Mouse (Mus musculus): ENCODE results near the gene Dlx6.

- TF ChIP-seq CTCF (IDR thresholded peaks at IDR 0.05; ENCODE audit: extremely low read depth, insufficient read depth, low read length): no peak
- TF ChIP-seq POLR2A (IDR thresholded peaks at IDR 0.05; ENCODE audit: extremely low read depth, insufficient read depth, low read length): no peak
Measured at GRCm38 (mm10) chr6:6914304-6914703, 51.2 kb downstream of the Dlx6 start.
